Mouse (Mus musculus) bone marrow macrophage, adult 2 months (primary cell): ENCODE measurements around the gene Tpra1.

ENCODE experiments used
- CTCF ChIP-seq: IDR thresholded peaks from 2 replicates; pipeline ENCODE4 v1.5.1; 2012; ENCODE audit warnings: low read depth, mild to moderate bottlenecking, low read length, moderate library complexity
- POLR2A ChIP-seq: IDR thresholded peaks from 2 replicates; pipeline ENCODE4 v1.6.1; 2012; ENCODE audit warnings: mild to moderate bottlenecking, low read depth, low read length, borderline replicate concordance

DNA sequence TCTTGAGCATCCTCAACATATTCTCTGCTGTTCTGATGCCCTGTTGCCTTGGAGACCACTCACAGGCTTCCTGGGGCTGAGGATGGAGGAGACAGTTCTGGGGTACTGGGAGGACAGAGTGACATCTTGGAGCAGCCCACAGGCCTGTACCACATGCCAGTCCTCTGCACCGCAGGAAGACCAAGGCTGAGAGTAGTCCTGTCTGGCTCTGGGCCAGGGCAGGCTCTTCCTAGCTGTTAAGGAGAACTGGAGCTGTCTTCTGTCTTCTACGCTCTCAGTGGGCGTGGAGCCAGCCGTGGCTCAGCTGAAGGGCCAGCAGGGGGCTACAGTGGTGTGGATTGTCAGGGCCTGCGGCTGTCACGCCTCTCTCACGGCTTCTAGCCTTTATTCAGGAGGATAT, 57.8 kb downstream of the Tpra1 start:
- TF ChIP-seq POLR2A (no peak), CTCF (no peak; the same call in 1 of the 2 replicates)
